Mouse (Mus musculus) neural tube, embryonic 10.5 days (tissue): ENCODE measurements at regions not wholly inside any gene's neighbourhood (a gene's known extent, or its start where the extent isn't known, plus 50 kb on each side); places are given as distances from the start of the nearest gene placed in this dataset.

ENCODE experiments used
- DNase-seq: peaks from one replicate; pipeline ENCODE4 v3.0.0-alpha.2; 2017; ENCODE audit warnings: low spot score; ENCODE audit errors: extremely low spot score

GRCm38 (mm10) chr7:125005638-125006037 lies 438.8 kb upstream of the Kdm8 start:
- DNase-seq: no peak

- no peak for DNase-seq
These were observed 425.2 kb upstream of the Kdm8 start for GRCm38 (mm10) chr7:125019259-125019658.

- no peak for DNase-seq
These were observed 419.5 kb upstream of the Kdm8 start for GRCm38 (mm10) chr7:125024944-125025343.

- no peak for DNase-seq
These were observed 410.7 kb upstream of the Kdm8 start for GRCm38 (mm10) chr7:125033778-125034177.

GRCm38 (mm10) chr7:125034196-125034595 lies 410.3 kb upstream of the Kdm8 start:
- no peak for DNase-seq

GRCm38 (mm10) chr7:125036098-125036991 lies 408.1 kb upstream of the Kdm8 start:
- no peak for DNase-seq

GRCm38 (mm10) chr7:125038840-125039239 lies 405.6 kb upstream of the Kdm8 start:
- no peak for DNase-seq

- DNase-seq: no peak
These were observed 388.4 kb upstream of the Kdm8 start for GRCm38 (mm10) chr7:125055951-125056625.

GRCm38 (mm10) chr7:125102464-125102863 lies 342.0 kb upstream of the Kdm8 start:
- DNase-seq: no peak

- DNase-seq: no peak
These were observed 340.5 kb upstream of the Kdm8 start for GRCm38 (mm10) chr7:125104011-125104410.

GRCm38 (mm10) chr7:125112820-125113273 lies 331.6 kb upstream of the Kdm8 start:
- DNase-seq: no peak

GRCm38 (mm10) chr7:125115322-125115996 lies 329.0 kb upstream of the Kdm8 start:
- DNase-seq: no peak

GRCm38 (mm10) chr7:125117173-125117572 lies 327.3 kb upstream of the Kdm8 start:
- no peak for DNase-seq

GRCm38 (mm10) chr7:125129187-125129586 lies 315.3 kb upstream of the Kdm8 start:
- no peak for DNase-seq

- no peak for DNase-seq
These were observed 312.5 kb upstream of the Kdm8 start for GRCm38 (mm10) chr7:125131968-125132367.

- no peak for DNase-seq
These were observed 305.9 kb upstream of the Kdm8 start for GRCm38 (mm10) chr7:125138607-125139006.

- DNase-seq: no peak
These were observed 305.3 kb upstream of the Kdm8 start for GRCm38 (mm10) chr7:125139196-125139595.

GRCm38 (mm10) chr7:125140854-125141253 lies 303.6 kb upstream of the Kdm8 start:
- DNase-seq: no peak

GRCm38 (mm10) chr7:125141864-125142263 lies 302.6 kb upstream of the Kdm8 start:
- DNase-seq: no peak

GRCm38 (mm10) chr7:125146025-125146424 lies 298.5 kb upstream of the Kdm8 start:
- DNase-seq: no peak

GRCm38 (mm10) chr7:125149151-125149550 lies 295.3 kb upstream of the Kdm8 start:
- no peak for DNase-seq

GRCm38 (mm10) chr7:125149740-125150139 lies 294.7 kb upstream of the Kdm8 start:
- DNase-seq: no peak
